Mouse (Mus musculus): ENCODE measurements at regions not wholly inside any gene's neighbourhood (a gene's known extent, or its start where the extent isn't known, plus 50 kb on each side); places are given as distances from the start of the nearest gene placed in this dataset.
A peak's percentile ranks its signal among the peaks of the same experiment; 100 is the strongest.

DNA sequence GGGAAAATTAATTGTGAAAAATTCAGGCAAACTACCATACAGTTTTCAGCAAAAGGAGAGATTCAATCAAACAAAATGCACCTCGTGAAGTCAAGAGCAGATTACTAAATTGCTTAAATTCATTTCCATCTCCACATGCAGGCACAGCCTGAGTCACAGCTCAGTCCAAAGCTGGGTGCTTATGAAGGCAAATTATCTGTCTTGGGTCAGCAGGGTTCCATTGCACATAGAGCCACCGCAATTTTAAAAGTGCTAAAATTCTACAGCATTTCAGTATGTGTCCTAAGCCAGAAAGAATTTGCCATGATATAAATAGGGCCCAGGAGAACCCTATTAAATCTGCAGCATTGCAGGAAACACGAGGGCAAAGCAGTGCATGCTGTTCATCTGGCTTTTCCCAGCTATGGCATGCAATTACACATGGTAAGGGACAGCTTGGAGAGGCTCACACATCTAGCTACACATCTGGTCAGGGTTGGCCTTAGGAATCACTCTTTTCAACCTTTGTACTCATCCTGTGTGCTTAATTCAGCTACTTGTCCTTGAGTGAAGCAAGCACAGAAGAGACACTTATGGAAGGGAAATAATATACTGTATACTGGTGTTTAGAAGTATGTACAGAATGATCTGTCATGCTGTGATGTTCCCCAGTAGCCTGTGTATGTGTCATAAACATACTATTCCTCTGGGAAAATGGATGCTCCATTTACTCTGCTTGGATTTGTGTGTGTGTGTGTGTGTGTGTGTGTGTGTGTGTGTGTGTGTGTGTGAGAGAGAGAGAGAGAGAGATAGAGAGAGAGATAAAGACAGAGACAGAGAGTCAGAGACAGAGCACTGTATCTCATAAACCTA lies 271.0 kb upstream of the Myo3a start:
- DNase-seq (ENCODE audit: low read depth), result peak; percentile 50
- TF ChIP-seq POLR2A (IDR thresholded peaks at IDR 0.05; ENCODE audit: borderline replicate concordance, extremely low read depth, insufficient read depth, insufficient read length, poor library complexity, severe bottlenecking), result no peak
- TF ChIP-seq CTCF (IDR thresholded peaks at IDR 0.05; ENCODE audit: borderline replicate concordance, extremely low read depth, insufficient read depth, insufficient read length), result no peak

GRCm38 (mm10) chr2:21958365-21958764 lies 268.9 kb upstream of the Myo3a start:
- peak; percentile 96 for DNase-seq (ENCODE audit: low read depth)
- TF ChIP-seq CTCF (IDR thresholded peaks at IDR 0.05; ENCODE audit: borderline replicate concordance, extremely low read depth, insufficient read depth, insufficient read length) (peak; percentile 78; the same call in 1 of the 2 replicates), POLR2A (IDR thresholded peaks at IDR 0.05; ENCODE audit: borderline replicate concordance, extremely low read depth, insufficient read depth, insufficient read length, poor library complexity, severe bottlenecking) (no peak)

- no peak for DNase-seq (ENCODE audit: low read depth)
- TF ChIP-seq CTCF (IDR thresholded peaks at IDR 0.05; ENCODE audit: borderline replicate concordance, extremely low read depth, insufficient read depth, insufficient read length), result no peak
- TF ChIP-seq POLR2A (IDR thresholded peaks at IDR 0.05; ENCODE audit: borderline replicate concordance, extremely low read depth, insufficient read depth, insufficient read length, poor library complexity, severe bottlenecking), result no peak
Measured at GRCm38 (mm10) chr2:21958802-21959201, 268.5 kb upstream of the Myo3a start.

DNA sequence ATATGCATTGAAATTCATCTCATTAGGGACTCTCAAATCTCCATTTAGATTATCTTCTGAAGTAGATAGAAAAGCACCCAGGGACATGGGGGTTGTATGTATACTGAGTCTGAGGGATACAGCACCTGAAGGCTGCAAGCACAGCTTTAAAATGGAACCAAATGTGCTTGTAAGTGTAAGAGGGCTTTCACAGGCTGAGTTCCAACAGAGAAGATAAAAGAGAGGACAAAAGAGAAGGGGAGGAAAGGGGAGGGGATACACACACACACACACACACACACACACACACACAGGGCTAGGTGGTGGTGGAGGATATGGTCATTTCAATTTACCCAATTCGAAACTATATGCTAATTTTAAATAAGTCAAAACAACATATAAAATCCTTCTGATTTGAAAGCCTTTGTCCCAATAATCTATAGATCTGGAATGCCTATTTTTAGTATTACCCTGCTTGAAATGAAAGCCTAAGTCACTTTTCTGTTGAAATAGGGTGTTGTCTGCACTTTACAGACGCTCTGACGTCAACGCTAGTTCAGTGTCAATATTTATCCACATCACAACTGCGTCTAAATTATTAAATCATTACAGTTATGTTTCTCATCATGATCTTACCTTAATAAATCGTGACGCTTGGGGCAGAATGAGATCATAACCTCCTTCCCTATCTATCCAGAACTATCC lies 263.8 kb upstream of the Myo3a start:
- TF ChIP-seq CTCF (IDR thresholded peaks at IDR 0.05; ENCODE audit: borderline replicate concordance, extremely low read depth, insufficient read depth, insufficient read length) (no peak), POLR2A (IDR thresholded peaks at IDR 0.05; ENCODE audit: borderline replicate concordance, extremely low read depth, insufficient read depth, insufficient read length, poor library complexity, severe bottlenecking) (no peak)
- peak; percentile 75 for DNase-seq (ENCODE audit: low read depth)

GRCm38 (mm10) chr2:21964027-21964605 lies 263.2 kb upstream of the Myo3a start:
- DNase-seq (ENCODE audit: low read depth), result peak; percentile 96
- no peak; the same call in 1 of the 2 replicates for TF ChIP-seq POLR2A (IDR thresholded peaks at IDR 0.05; ENCODE audit: borderline replicate concordance, extremely low read depth, insufficient read depth, insufficient read length, poor library complexity, severe bottlenecking)
- TF ChIP-seq CTCF (IDR thresholded peaks at IDR 0.05; ENCODE audit: borderline replicate concordance, extremely low read depth, insufficient read depth, insufficient read length), result no peak

DNA sequence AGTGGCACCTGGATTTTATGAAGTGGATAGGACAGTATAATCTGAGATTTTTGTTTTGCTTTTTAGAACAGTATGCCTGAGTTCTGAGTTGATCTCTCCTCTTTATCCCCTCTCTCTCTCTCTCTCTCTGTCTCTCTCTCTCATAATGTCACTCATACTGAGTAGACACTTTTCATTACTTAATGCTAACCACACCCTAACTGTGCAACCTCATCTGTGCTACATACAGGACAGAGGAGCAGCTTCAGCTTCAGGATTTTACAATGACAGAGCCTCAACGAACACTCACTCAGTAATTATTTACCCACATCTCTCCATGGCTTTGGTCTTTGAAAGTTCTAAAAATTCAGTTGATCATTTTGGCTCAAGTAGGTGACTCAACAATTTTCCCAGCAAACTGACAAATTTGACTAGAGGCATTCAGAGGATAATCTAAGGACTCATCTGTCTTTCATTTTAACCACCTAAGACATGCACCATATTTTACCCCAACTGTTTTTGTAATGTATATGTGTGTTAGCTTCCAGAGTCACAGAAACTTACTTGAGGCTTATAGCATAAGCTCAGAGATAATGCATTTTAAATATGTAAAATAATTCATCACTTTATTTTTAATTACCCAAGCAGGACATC lies 256.4 kb upstream of the Myo3a start:
- TF ChIP-seq CTCF (IDR thresholded peaks at IDR 0.05; ENCODE audit: borderline replicate concordance, extremely low read depth, insufficient read depth, insufficient read length) (no peak), POLR2A (IDR thresholded peaks at IDR 0.05; ENCODE audit: borderline replicate concordance, extremely low read depth, insufficient read depth, insufficient read length, poor library complexity, severe bottlenecking) (no peak)

GRCm38 (mm10) chr2:21974599-21974998 lies 252.7 kb upstream of the Myo3a start:
- no peak for DNase-seq (ENCODE audit: low read depth)
- TF ChIP-seq POLR2A (IDR thresholded peaks at IDR 0.05; ENCODE audit: borderline replicate concordance, extremely low read depth, insufficient read depth, insufficient read length, poor library complexity, severe bottlenecking), result no peak
- TF ChIP-seq CTCF (IDR thresholded peaks at IDR 0.05; ENCODE audit: borderline replicate concordance, extremely low read depth, insufficient read depth, insufficient read length), result no peak

More for the DNA sequence above, 256.4 kb upstream of the Myo3a start:
- DNase-seq (ENCODE audit: low read depth), result no peak

DNA sequence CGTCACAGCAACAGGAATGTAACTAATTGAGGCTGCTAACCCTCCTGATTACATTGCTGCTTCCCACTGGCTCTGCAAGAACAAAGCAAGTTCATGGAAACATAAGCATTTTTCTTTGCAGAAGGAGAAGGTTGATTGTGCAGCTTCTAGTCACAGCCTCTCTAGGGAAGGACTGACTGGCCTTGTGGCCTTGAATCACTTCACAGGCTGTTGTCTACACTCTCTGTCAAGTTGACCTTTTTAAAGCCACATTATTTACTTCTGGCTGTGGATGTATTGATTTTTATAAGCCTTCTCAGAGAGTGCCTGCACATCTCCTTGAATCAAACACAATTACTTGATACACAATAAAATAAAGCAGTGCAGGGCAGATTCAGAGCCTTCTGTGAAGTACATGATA lies 251.8 kb upstream of the Myo3a start:
- TF ChIP-seq POLR2A (IDR thresholded peaks at IDR 0.05; ENCODE audit: borderline replicate concordance, extremely low read depth, insufficient read depth, insufficient read length, poor library complexity, severe bottlenecking), result no peak
- TF ChIP-seq CTCF (IDR thresholded peaks at IDR 0.05; ENCODE audit: borderline replicate concordance, extremely low read depth, insufficient read depth, insufficient read length), result no peak
- no peak for DNase-seq (ENCODE audit: low read depth)

DNA sequence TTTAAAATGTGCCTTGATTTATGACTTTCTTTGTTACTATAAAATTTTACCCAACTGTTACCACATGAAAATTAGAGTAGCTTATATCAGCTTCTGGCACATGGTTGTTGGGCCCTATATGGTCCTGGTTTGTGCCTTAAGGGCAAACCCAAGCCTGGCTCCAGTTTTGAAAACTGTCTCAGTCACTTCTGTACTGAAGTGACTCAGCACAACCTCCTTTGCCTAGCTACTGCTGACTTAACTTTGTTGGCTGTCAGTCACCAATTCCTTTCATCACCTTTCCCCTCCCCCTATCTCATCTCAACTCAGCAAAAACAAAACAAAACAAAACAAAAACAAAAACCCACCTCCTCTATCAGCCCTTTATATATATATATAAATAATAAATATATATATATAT lies 251.0 kb upstream of the Myo3a start:
- TF ChIP-seq CTCF (IDR thresholded peaks at IDR 0.05; ENCODE audit: borderline replicate concordance, extremely low read depth, insufficient read depth, insufficient read length) (no peak), POLR2A (IDR thresholded peaks at IDR 0.05; ENCODE audit: borderline replicate concordance, extremely low read depth, insufficient read depth, insufficient read length, poor library complexity, severe bottlenecking) (no peak)
- DNase-seq (ENCODE audit: low read depth), result no peak

DNA sequence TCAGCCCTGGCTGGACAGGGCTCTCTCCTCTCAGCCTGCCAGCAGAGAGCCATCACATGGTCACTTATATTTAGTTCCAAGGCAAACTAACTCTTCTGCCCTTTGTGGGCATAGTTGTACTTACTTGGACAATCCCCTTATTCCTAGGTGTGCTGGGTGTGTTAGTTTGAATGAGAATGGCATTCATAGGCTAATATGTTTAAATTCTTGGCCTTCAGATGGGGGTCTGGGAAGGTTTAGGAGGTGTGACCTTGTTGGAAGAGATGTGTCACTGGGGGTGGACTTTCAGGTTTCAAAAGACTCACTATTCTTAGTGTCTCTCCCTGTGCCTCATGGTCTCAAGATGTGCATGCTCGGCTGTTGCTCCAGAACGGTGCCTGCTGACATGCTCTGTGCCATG lies 250.5 kb upstream of the Myo3a start:
- TF ChIP-seq POLR2A (IDR thresholded peaks at IDR 0.05; ENCODE audit: borderline replicate concordance, extremely low read depth, insufficient read depth, insufficient read length, poor library complexity, severe bottlenecking) (no peak), CTCF (IDR thresholded peaks at IDR 0.05; ENCODE audit: borderline replicate concordance, extremely low read depth, insufficient read depth, insufficient read length) (no peak)
- DNase-seq (ENCODE audit: low read depth), result no peak

- TF ChIP-seq POLR2A (IDR thresholded peaks at IDR 0.05; ENCODE audit: borderline replicate concordance, extremely low read depth, insufficient read depth, insufficient read length, poor library complexity, severe bottlenecking) (no peak), CTCF (IDR thresholded peaks at IDR 0.05; ENCODE audit: borderline replicate concordance, extremely low read depth, insufficient read depth, insufficient read length) (no peak)
- no peak for DNase-seq (ENCODE audit: low read depth)
Measured at GRCm38 (mm10) chr2:21980177-21980576, 247.1 kb upstream of the Myo3a start.

Measured in brain, embryonic 14.5 days (tissue).